Mouse (Mus musculus) fat pad, adult 2 months (tissue): ENCODE data around the gene Agap1.

Source experiments
- DNase-seq: peaks from one replicate; pipeline ENCODE4 v3.0.0-alpha.2; 2011; ENCODE audit warnings: low read depth, low spot score; ENCODE audit errors: extremely low read depth

Agap1 gene

DNA sequence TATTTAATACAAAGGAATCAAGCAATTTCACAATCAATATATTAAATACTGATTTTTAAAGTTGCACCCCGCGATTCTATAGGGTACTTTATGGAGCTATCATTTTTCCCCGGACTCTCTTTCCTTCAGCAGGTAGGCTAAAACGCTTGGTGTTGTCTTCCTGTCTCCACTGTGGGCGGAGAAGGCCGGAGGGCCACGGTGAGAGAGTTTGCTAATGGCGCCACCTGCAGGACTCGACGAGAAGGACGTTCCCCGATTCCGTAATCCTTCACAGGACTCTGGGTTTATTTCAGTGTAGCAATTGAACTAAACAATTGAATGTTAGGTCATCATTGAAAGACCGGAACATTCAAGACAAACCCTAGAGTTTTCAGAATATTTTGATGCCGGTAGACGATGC, 488.6 kb downstream of the Agap1 start:
- peak; percentile 1 for DNase-seq
